Mouse (Mus musculus) cerebellum, adult 8-10 months (tissue): ENCODE results near the gene 1700029I15Rik.
"Not testable (repeated sequence)": the region's sequence is repeated elsewhere in the genome, so short reads cannot be mapped to it uniquely, and the experiment has no call there.

ENCODE experiments used
- DNase-seq: peaks from one replicate; pipeline ENCODE4 v3.0.0; 2022

1700029I15Rik gene

GRCm38 (mm10) chr2:92392318-92393264, 10.3 kb downstream of the 1700029I15Rik start:
- DNase-seq, result no peak

- DNase-seq, result no peak
These were observed 13.2 kb downstream of the 1700029I15Rik start for GRCm38 (mm10) chr2:92395535-92395934.

GRCm38 (mm10) chr2:92397436-92397835, 15.1 kb downstream of the 1700029I15Rik start:
- no peak for DNase-seq

GRCm38 (mm10) chr2:92399877-92400276, 17.5 kb downstream of the 1700029I15Rik start:
- not testable (repeated sequence) for DNase-seq

DNA sequence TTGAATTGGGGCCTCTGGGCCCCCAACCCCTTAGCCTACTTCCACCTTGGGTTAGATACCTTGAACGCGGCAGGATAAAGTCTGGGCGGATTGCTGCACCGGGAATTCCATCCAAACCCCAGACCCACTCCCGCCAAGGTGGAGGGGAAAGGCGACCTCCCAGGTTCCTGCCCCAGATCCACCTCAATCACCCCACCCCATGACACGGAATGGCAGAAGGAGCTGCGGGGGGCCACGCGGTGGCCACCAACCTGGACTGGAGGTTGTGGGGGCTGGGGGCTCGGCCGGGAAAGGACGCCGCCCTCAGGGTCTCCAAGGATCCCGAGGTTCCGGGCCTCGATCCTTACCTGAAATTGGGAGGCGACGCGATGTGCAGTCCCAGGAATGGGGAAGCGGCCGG, 18.3 kb downstream of the 1700029I15Rik start:
- DNase-seq, result no peak

DNA sequence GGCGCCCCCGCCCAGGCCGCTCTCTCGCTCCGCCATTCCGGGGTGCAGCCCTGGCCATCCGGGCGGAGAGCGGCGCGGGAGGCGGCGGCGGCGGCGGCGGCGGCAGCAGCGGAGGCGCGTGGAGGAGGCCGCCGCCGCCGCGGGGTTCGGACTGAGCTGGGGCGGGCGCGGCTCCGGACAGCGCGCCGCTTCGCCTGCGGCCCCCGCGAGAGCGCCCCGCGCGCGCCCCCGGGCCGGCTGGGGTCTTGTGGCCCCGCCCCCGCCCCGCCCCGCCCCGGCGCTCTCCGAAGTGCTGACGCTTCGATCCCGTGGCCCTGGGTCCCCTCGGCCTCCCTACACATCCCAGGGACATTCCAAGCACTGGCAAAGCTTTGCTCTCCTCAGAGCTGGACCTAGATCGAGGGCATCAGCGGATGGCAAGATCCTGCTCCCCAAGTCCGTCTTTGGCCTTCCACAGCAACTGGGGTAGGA, 18.8 kb downstream of the 1700029I15Rik start, which contains the start of gene Mapk8ip1:
Gene Mapk8ip1 (minus strand): TSS at position 173 of the 471 bp plus-strand sequence.
- DNase-seq, result no peak

GRCm38 (mm10) chr2:92402591-92403326, 20.4 kb downstream of the 1700029I15Rik start:
- peak; percentile 84 for DNase-seq

DNA sequence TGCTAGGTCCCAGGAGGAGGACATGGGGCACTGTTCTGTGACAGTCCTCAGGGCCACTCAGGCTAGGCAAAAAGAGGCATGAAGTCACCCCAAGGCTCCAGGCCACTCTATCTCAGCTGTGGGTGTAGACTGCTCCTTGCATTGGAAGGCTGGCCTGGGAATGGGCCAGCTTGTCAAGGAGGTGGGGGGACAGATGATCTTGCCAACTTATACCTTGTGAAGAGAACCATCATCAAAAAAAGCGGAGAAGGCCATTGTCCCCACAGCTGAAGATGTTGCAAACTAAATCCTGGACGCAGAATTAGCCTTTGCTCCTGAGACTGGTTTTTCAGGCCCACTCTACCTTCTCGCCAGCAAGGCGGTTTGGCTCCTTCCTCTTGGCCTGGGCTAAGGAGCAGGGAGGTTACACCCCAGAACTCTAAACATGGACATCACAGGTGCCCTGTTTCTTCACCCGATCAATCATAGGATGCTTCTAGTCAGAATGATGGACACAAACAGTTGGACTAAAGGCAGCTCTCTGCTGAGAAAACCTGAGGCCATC, 21.5 kb downstream of the 1700029I15Rik start:
- DNase-seq, result no peak

GRCm38 (mm10) chr2:92404737-92405136, 22.4 kb downstream of the 1700029I15Rik start:
- DNase-seq, result no peak

DNA sequence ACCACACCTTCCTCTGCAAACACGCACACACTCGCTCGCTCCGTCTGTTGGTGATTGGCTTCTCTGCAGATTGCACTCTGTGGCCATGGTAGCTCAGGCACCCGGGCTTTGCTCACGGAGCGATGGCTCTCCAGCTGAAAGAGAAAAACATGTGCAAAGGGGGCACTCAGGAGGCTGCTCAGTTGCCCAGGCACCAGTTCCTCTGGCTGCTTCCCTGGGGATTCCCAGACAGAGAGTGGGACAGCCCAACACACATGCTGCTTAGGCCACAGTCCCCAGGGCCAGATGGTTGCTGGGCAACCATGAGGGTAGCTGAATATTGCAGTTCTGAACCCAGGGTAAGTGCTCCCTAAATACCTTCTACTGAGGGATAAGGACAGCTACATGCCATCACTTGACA, 23.3 kb downstream of the 1700029I15Rik start:
- DNase-seq, result no peak

- DNase-seq, result no peak
These were observed 26.1 kb downstream of the 1700029I15Rik start for GRCm38 (mm10) chr2:92408309-92409045.

- DNase-seq, result peak; percentile 75
These were observed 29.4 kb downstream of the 1700029I15Rik start for GRCm38 (mm10) chr2:92411705-92412104.

DNA sequence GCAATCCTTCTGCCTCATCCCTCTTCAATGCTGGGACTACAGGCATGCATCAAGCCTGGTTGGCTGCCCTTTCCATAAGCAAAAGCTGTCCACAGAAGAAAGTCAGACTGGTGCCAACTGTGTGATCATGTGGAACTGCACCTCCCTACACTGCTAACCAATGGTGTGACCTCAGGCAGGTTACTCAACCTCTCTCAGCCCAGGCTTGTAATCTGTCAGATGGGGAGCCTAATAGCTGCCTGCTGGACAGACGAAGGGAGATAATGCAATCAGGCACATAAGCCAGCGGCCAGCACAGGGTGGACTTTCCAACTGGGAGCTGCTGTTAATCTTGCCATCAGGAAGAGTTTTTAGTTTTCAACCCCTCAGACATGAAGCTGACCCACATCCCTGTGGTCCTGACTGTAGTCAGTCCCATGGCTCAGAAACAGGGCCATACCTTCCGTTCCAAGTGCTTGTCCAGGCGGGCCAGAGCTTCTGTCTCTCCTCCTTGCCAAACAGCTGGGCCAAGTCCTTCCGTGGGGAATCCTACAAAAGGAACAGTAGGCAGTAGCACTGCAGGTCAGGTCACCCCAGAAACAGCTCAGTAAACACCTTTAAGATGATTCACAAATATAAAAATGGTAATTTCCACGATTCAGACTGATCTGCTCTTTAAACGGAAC, 39.5 kb downstream of the 1700029I15Rik start:
- DNase-seq, result no peak

DNA sequence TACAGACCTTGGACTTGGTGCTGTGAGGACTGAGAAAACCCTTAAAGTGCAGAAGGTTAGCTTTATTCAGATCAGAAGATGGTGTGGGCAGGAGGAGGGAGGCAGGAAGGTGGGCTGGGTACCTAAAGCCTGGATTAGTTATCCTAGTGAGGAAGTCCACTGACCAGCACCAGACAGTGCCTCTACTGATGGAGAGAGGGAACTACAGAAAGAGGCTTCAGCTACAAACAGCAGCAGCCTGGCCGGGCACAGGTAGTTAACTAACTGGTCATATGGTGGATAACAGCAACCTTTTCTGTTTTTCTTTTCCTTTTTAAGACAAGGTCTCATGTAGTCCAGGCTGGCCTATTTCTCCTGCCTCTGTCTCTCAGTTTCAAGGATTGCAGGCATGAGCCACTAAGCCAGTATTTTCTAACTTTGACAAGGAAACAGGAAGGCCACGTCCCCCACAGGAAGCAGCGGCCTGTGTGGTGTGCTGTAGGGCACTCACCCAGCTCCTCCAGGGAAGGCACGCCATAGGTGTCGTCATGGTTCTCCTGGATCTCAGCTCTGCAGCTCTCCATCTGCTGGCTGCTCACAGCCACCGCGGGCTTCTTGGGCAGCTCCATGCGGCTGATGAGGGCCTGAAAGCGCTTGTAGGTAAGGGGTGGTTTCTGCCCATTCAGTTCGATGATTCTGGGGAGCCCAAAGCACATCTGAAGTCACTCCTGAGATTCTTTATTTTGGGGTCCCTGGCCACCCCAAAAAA, 40.2 kb downstream of the 1700029I15Rik start:
- no peak for DNase-seq

DNA sequence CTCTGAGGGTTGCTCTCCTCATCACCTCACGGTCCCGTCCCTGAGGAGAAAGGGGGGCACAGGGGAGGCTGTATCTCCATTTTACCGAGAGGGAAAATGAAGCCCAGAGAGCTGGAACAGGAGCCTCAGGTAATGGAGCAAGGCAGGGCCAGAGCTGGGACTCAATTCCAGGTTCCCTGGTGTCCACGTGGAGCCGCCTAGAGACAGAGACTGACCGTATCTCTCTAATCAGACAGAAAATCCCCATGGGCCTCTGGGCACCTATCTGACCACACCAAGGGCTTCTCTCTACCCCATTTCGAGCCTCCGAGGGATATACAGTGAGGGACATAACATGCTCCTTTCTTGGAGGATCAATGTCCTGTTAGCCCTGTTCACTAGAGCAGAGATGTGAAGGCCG, 40.8 kb downstream of the 1700029I15Rik start:
- no peak for DNase-seq

- peak; percentile 82 for DNase-seq
These were observed 41.5 kb downstream of the 1700029I15Rik start for GRCm38 (mm10) chr2:92423702-92424461.

DNA sequence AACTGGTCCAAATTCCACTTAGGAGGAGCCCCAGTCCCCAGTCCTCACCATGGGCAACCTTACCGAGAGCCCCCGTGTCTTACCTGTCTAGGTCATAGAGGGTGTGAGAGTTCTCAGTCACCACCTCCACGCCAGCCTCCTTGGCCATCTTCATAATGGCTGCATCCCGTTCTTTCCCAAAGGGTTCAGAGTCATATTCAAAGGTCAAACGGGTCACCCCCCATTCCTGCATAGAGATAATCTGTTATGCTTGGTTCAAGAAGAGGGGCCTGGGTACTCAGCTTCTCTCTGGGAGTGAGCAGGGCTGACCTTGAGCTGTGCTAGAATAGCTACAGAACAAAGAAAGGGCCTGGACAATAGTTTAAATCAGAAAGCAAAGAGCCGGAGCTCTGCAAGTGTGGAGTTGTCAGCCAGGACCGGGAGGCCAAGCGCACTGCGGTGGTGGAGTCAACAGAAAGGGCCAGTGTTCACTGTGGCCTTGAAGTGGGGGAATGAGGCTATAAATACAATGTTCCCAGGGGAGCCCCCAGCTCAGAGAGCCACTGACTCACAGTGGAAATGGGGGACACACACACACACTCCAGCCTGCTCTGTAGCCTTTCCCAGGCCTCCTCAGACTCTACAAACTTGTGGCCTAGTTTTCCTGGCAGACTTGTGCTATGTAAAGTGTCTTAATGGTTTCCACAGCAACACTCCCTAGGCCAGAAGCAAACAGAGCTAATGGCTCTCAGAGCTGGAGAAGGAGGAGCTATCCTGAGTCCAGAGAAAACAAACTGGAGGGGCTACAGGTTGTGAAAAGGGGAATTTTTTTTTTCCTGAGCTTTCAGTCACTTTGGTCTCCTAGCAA, 42.3 kb downstream of the 1700029I15Rik start:
- DNase-seq, result no peak

DNA sequence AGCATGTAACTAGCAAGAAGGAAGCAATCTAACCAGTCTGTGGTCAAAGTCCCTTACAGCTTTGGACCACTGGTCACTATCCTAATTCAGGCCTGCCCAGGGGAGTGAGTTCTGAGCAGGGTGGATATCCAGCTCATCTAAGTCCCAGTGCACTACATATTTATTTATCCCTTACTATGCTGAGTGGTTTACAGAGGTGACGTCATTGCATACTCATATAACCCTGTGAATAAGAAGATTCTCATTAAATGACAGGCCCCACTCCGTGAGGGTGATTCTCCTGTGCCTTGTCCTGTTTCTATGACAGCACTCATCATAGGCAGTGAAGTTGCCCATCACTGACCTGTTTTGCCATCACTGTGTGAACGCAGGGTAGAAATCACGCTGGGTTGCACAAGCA, 43.0 kb downstream of the 1700029I15Rik start:
- DNase-seq, result no peak

- no peak for DNase-seq
These were observed 44.1 kb downstream of the 1700029I15Rik start for GRCm38 (mm10) chr2:92426426-92426825.
